Mouse (Mus musculus): ENCODE measurements around the gene Nfib. TPM values are rescaled to one million over a fixed set of nuclear protein-coding genes. Genes with fewer than 3 reads are reported as not detected.

Nfib gene
- total and polyA plus RNA-seq, 3 experiments: 0.04 to 0.11 (median 0.09) TPM

DNA sequence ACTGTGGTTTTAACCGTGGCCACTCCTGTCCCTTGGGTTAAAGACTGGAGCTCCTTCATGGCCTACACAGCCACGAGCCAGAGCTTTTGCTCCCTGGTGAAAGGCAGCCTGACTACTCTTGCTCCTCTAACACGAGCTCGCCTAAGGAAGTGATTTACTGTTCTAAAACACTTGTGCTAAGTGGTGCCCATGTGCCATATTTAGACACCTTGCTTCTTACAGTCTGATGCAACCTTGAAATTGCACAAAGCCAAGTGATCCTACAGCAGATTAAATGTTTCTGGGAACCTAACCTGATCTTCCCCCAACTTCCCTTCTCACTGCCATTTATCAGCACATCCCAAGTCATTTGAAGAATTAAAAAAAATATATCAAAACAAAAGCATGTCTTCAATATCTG is 317.9 kb downstream of the Nfib start:
- TF ChIP-seq UBTF (IDR thresholded peaks at IDR 0.05; ENCODE audit: low read depth, low read length): no peak
- TF ChIP-seq IRF4 (IDR thresholded peaks at IDR 0.05; ENCODE audit: low read depth, low read length): no peak
- TF ChIP-seq JUND (conservative IDR thresholded peaks at IDR 0.05; ENCODE audit: low read depth, low read length): no peak
- TF ChIP-seq MAX (IDR thresholded peaks at IDR 0.05; ENCODE audit: low read length): no peak
- TF ChIP-seq TCF12 (IDR thresholded peaks at IDR 0.05; ENCODE audit: low read depth, low read length): no peak
- dilution Hi-C loops (cut with MboI; ENCODE audit: extremely low pct_ligation_motif_present, extremely low pct_unique_long_range_greater_than_20kb, low sequenced_read_pairs): no loop called here
- no peak overlapping the region for H3K27ac ChIP-seq (ENCODE audit: insufficient read depth, low read depth)
- no peaks in the 10 kb centered on the region for H3K79me2 ChIP-seq (replicated peaks; ENCODE audit: control insufficient read depth, extremely low read depth, insufficient read depth, poor library complexity, severe bottlenecking)
- no peaks in the 10 kb centered on the region; a peak in 1 of 4 replicates for H3K4me1 ChIP-seq (ENCODE audit: control insufficient read depth in 1 of 2, insufficient read depth in 2 of 2)
- no peak for DNase-seq (ENCODE audit: extremely low read depth)
- H3K4me3 ChIP-seq (replicated peaks in 1 of 3; ENCODE audit: low read depth in 2 of 3, low read length in 2 of 3, poor library complexity in 1 of 3): no peak overlapping the region
- no peak overlapping the region for H3K4me2 ChIP-seq (ENCODE audit: insufficient read depth, low read depth, poor library complexity, severe bottlenecking)
- no peaks in the 10 kb centered on the region for H3K9me3 ChIP-seq (replicated peaks; ENCODE audit: low read length)
- no peaks in the 10 kb centered on the region for H3K36me3 ChIP-seq (replicated peaks in 1 of 2; ENCODE audit: control insufficient read depth in 1 of 2, insufficient read depth in 1 of 2, low read length in 1 of 2)
- no peaks in the 10 kb centered on the region for H3K27me3 ChIP-seq (replicated peaks)
- H3K9ac ChIP-seq (ENCODE audit: insufficient read depth, low read depth): no peak overlapping the region
- in situ Hi-C loops (cut with MboI; ENCODE audit: low pct_ligation_motif_present, low pct_unique_long_range_greater_than_20kb, low sequenced_read_pairs): no loop called here

DNA sequence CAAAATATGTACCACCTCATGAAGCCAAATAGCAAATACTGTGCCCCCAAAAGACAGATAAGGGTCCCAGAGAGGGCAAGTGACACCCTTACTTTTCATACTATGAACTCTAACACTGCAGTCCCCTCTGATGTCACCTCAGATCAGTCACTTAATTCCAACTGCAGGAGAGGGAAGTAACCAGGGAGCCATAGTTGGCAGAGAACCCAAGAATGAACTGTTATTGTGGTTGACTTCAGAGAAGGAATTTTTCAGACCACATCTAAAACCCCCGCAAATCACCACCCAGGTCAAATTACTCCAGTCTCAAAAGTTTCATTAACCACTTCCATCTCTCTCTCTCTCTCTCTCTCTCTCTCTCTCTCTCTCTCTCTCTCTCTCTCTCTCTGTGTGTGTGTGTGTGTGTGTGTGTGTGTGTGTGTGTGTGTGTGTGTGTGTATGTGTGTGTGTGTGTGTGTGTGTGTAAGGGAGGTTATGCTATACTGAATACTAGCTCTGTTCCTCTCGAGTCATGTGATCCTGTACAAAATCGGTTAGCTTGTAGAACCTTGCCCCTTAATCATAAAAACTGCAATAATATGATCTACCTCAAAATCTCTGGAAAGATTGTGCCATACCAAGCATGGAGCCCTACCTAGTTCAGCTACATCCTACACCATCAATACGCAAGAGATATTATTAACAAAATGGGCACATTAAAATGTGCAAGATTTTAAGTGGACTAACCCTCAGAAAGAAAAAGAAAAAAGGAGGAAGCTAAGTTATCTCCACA is 319.1 kb downstream of the Nfib start:
- H3K9ac ChIP-seq (ENCODE audit: insufficient read depth, low read depth): no peak overlapping the region
- H3K4me3 ChIP-seq (replicated peaks in 1 of 3; ENCODE audit: low read depth in 2 of 3, low read length in 2 of 3, poor library complexity in 1 of 3): no peak overlapping the region
- in situ Hi-C loops (cut with MboI; ENCODE audit: low pct_ligation_motif_present, low pct_unique_long_range_greater_than_20kb, low sequenced_read_pairs) (no loop called here), dilution Hi-C loops (cut with MboI; ENCODE audit: extremely low pct_ligation_motif_present, extremely low pct_unique_long_range_greater_than_20kb, low sequenced_read_pairs) (no loop called here)
- H3K4me2 ChIP-seq (ENCODE audit: insufficient read depth, low read depth, poor library complexity, severe bottlenecking): no peak overlapping the region
- H3K27me3 ChIP-seq (replicated peaks): no peaks in the 10 kb centered on the region
- no peaks in the 10 kb centered on the region for H3K9me3 ChIP-seq (replicated peaks; ENCODE audit: low read length)
- H3K27ac ChIP-seq (ENCODE audit: insufficient read depth, low read depth): no peak overlapping the region
- no peak for TF ChIP-seq CHD1 (IDR thresholded peaks at IDR 0.05; ENCODE audit: low read depth, low read length)
- no peak for TF ChIP-seq TBP (conservative IDR thresholded peaks at IDR 0.05; ENCODE audit: low read depth, low read length)
- no peak for TF ChIP-seq ZMIZ1 (IDR thresholded peaks at IDR 0.05; ENCODE audit: low read depth, low read length)
- TF ChIP-seq MXI1 (IDR thresholded peaks at IDR 0.05; ENCODE audit: low read depth, low read length): no peak
- TF ChIP-seq PAX5 (IDR thresholded peaks at IDR 0.05; ENCODE audit: low read length): no peak
- no peak for TF ChIP-seq UBTF (IDR thresholded peaks at IDR 0.05; ENCODE audit: low read depth, low read length)
- TF ChIP-seq ETS1 (conservative IDR thresholded peaks at IDR 0.05; ENCODE audit: low read depth, low read length): no peak
- no peak for TF ChIP-seq KAT2A (IDR thresholded peaks at IDR 0.05; ENCODE audit: insufficient replicate concordance, low read length)
- no peak for TF ChIP-seq POLR2AphosphoS2 (IDR thresholded peaks at IDR 0.05; ENCODE audit: low read depth, low read length)
- no peak for TF ChIP-seq TCF12 (IDR thresholded peaks at IDR 0.05; ENCODE audit: low read depth, low read length)
- no peak for TF ChIP-seq RAD21 (IDR thresholded peaks at IDR 0.05; ENCODE audit: low read depth, low read length)
- TF ChIP-seq EP300 (IDR thresholded peaks at IDR 0.05; ENCODE audit: low read length): no peak
- no peak for TF ChIP-seq USF2 (conservative IDR thresholded peaks at IDR 0.05; ENCODE audit: low read depth, low read length)
- no peak for TF ChIP-seq MAZ (IDR thresholded peaks at IDR 0.05; ENCODE audit: low read depth, low read length)
- no peak for TF ChIP-seq CTCF (conservative IDR thresholded peaks at IDR 0.05 in 1 of 2, IDR thresholded peaks at IDR 0.05 in 1 of 2; ENCODE audit: low read depth in 2 of 2, low read length in 2 of 2)
- TF ChIP-seq BHLHE40 (IDR thresholded peaks at IDR 0.05; ENCODE audit: low read depth, low read length): no peak
- TF ChIP-seq MAX (IDR thresholded peaks at IDR 0.05; ENCODE audit: low read length): no peak
- TF ChIP-seq ELF1 (IDR thresholded peaks at IDR 0.05; ENCODE audit: low read depth, low read length): no peak
- H3K36me3 ChIP-seq (replicated peaks in 1 of 2; ENCODE audit: control insufficient read depth in 1 of 2, insufficient read depth in 1 of 2, low read length in 1 of 2): no peaks in the 10 kb centered on the region
- no peaks in the 10 kb centered on the region for H3K79me2 ChIP-seq (replicated peaks; ENCODE audit: control insufficient read depth, extremely low read depth, insufficient read depth, poor library complexity, severe bottlenecking)
- no peak for DNase-seq (ENCODE audit: extremely low read depth)
- H3K4me1 ChIP-seq (ENCODE audit: control insufficient read depth in 1 of 2, insufficient read depth in 2 of 2): no peaks in the 10 kb centered on the region; a peak in 1 of 4 replicates

Measured in CH12.LX (cell line).